Mouse (Mus musculus): Measurements from ENCODE around the gene Gm20388.

Gene Gm20388

GRCm38 (mm10) chr8:120464585-120464937 lies 553.9 kb downstream of the Gm20388 start:
- DNase-seq, result no peak

- no peak for DNase-seq
Measured at GRCm38 (mm10) chr8:120465710-120466109, 555.1 kb downstream of the Gm20388 start.

- DNase-seq, result no peak
Measured at GRCm38 (mm10) chr8:120466266-120466665, 555.6 kb downstream of the Gm20388 start.

- DNase-seq, result no peak
Measured at GRCm38 (mm10) chr8:120467598-120467997, 557.0 kb downstream of the Gm20388 start.

GRCm38 (mm10) chr8:120470170-120470569 lies 559.5 kb downstream of the Gm20388 start:
- DNase-seq, result no peak

GRCm38 (mm10) chr8:120471166-120471565 lies 560.5 kb downstream of the Gm20388 start:
- DNase-seq, result peak; percentile 72 to 76

- DNase-seq, result no peak
Measured at GRCm38 (mm10) chr8:120471752-120472151, 561.1 kb downstream of the Gm20388 start.

- DNase-seq, result no peak
Measured at GRCm38 (mm10) chr8:120472230-120472629, 561.6 kb downstream of the Gm20388 start.

- no peak for DNase-seq
Measured at GRCm38 (mm10) chr8:120473729-120474364, 563.2 kb downstream of the Gm20388 start.

- DNase-seq, result no peak
Measured at GRCm38 (mm10) chr8:120474496-120475235, 564.0 kb downstream of the Gm20388 start.

GRCm38 (mm10) chr8:120475462-120476201 lies 565.0 kb downstream of the Gm20388 start:
- peak; percentile 55 to 60 for DNase-seq

GRCm38 (mm10) chr8:120476711-120477575 lies 566.3 kb downstream of the Gm20388 start:
- DNase-seq, result no peak

- no peak for DNase-seq
Measured at GRCm38 (mm10) chr8:120478754-120479153, 568.1 kb downstream of the Gm20388 start.

- no peak for DNase-seq
Measured at GRCm38 (mm10) chr8:120479691-120480090, 569.0 kb downstream of the Gm20388 start.

GRCm38 (mm10) chr8:120482015-120482689 lies 571.5 kb downstream of the Gm20388 start:
- DNase-seq, result no peak

GRCm38 (mm10) chr8:120484460-120484859 lies 573.8 kb downstream of the Gm20388 start:
- DNase-seq, result no peak

GRCm38 (mm10) chr8:120485116-120485515 lies 574.5 kb downstream of the Gm20388 start:
- DNase-seq, result no peak

GRCm38 (mm10) chr8:120485551-120486476 lies 575.2 kb downstream of the Gm20388 start:
- DNase-seq, result no peak

GRCm38 (mm10) chr8:120486477-120487376 lies 576.1 kb downstream of the Gm20388 start:
- peak; percentile 86 to 89 for DNase-seq

GRCm38 (mm10) chr8:120487377-120487728 lies 576.7 kb downstream of the Gm20388 start:
- no peak for DNase-seq

Data from B cell, adult 2 months (primary cell).